ENCODE assay signal across 9 mouse cellular contexts in genomic region chr10:119691358-119692083, GRCm38 (mm10).
DNase-seq lines count a peak whose midpoint lies in the region; ATAC-seq and TF ChIP-seq lines count a peak whose summit lies in the region.
"Had no signal": no experiment of that assay in that cellular context is flagged by ENCODE, and none has a peak within 500 bp of the region (broad histone marks: within the 10 kb centered on the region; RNA-seq: fewer than 3 reads in every experiment).

No protein-coding gene starts in this region.

- WGBS in heart, embryonic 13.5 days: 3% methylated on average over 16 of the region's 16 CpGs
- 4% methylated on average over 16 of the region's 16 CpGs for WGBS in embryonic facial prominence, embryonic 11.5 days
- WGBS in hindbrain, postnatal 0 days: 1% methylated on average over 16 of the region's 16 CpGs
- WGBS in neural tube, embryonic 15.5 days: 2% methylated on average over 16 of the region's 16 CpGs

- peak overlapping the region; percentile 82 for H3K4me2 ChIP-seq in heart, embryonic 13.5 days
- H3K4me2 ChIP-seq in embryonic facial prominence, embryonic 11.5 days (ENCODE audit: low read depth, low read length): peak overlapping the region; percentile 28
- H3K4me2 ChIP-seq in hindbrain, postnatal 0 days (ENCODE audit: low read depth, low read length): peak overlapping the region; percentile 89
- H3K4me2 ChIP-seq in neural tube, embryonic 15.5 days: peak overlapping the region; percentile 89

- peaks cover 16% of the 10 kb centered on the region for H3K4me1 ChIP-seq in heart, embryonic 13.5 days
- H3K4me1 ChIP-seq in embryonic facial prominence, embryonic 11.5 days (ENCODE audit: control insufficient read depth, insufficient read depth, low read length): no peaks in the 10 kb centered on the region
- H3K4me1 ChIP-seq in hindbrain, postnatal 0 days (ENCODE audit: insufficient read depth, low read length): 0 out of 2 replicates have a peak, but pooled peaks cover 9% of the 10 kb centered on the region
- H3K4me1 ChIP-seq in neural tube, embryonic 15.5 days: peaks cover 44% of the 10 kb centered on the region
- H3K4me1 ChIP-seq: megakaryocyte, embryonic 14.5 days had no signal

- H3K4me3 ChIP-seq in heart, embryonic 13.5 days: peak overlapping the region; percentile 52
- H3K4me3 ChIP-seq in embryonic facial prominence, embryonic 11.5 days (ENCODE audit: low read depth, low read length): peak overlapping the region; percentile 18
- peak overlapping the region; percentile 44 for H3K4me3 ChIP-seq in hindbrain, postnatal 0 days (ENCODE audit: low read length)
- H3K4me3 ChIP-seq in neural tube, embryonic 15.5 days (replicated peaks): peak overlapping the region; percentile 47
- H3K4me3 ChIP-seq: megakaryocyte, embryonic 14.5 days had no signal

- no peak for ATAC-seq in heart, embryonic 13.5 days (ENCODE audit: extremely low read depth, insufficient number of reproducible peaks, low FRiP score, low TSS enrichment)
- ATAC-seq in embryonic facial prominence, embryonic 11.5 days (replicated peaks; ENCODE audit: insufficient number of reproducible peaks, low FRiP score, low TSS enrichment, low read depth): no peak
- peak; percentile 91 for ATAC-seq in hindbrain, postnatal 0 days
- peak; percentile 80 for ATAC-seq in neural tube, embryonic 15.5 days (ENCODE audit: low FRiP score)

- H3K27ac ChIP-seq in heart, embryonic 13.5 days (replicated peaks): no peak overlapping the region
- H3K27ac ChIP-seq in embryonic facial prominence, embryonic 11.5 days (replicated peaks; ENCODE audit: low read depth, low read length): no peak overlapping the region
- H3K27ac ChIP-seq in hindbrain, postnatal 0 days: no peak overlapping the region; the same call in 1 of the 2 replicates
- H3K27ac ChIP-seq in neural tube, embryonic 15.5 days (replicated peaks): peak overlapping the region; percentile 81

- no peak for DNase-seq in heart, postnatal 14 days
- DNase-seq in embryonic facial prominence, embryonic 11.5 days (ENCODE audit: low spot score): peak; percentile 59
- DNase-seq in hindbrain, postnatal 0 days (ENCODE audit: low spot score): peak; percentile 73
- peak; percentile 59 to 63 for DNase-seq in left cerebral cortex, postnatal 25 days (ENCODE audit: low spot score in 2 of 2)
- no peak for DNase-seq in urinary bladder, postnatal 14 days (ENCODE audit: low spot score)
- DNase-seq in lung, postnatal 14 days: no peak

- TF ChIP-seq CTCF in hindbrain, postnatal 0 days (IDR thresholded peaks at IDR 0.05; ENCODE audit: low read depth): no peak

- H3K27me3 ChIP-seq in heart, embryonic 13.5 days (replicated peaks): peaks cover 31% of the 10 kb centered on the region
- no peaks in the 10 kb centered on the region for H3K27me3 ChIP-seq in embryonic facial prominence, embryonic 11.5 days (ENCODE audit: control insufficient read depth, insufficient read depth, low read length)
- H3K27me3 ChIP-seq in hindbrain, postnatal 0 days (ENCODE audit: insufficient read depth, low read length): no peaks in the 10 kb centered on the region
- H3K27me3 ChIP-seq in neural tube, embryonic 15.5 days (replicated peaks): no peaks in the 10 kb centered on the region

- intact Hi-C loops in heart, postnatal 14 days (cut with DNase I): no loop called here
- intact Hi-C loops in left cerebral cortex, postnatal 25 days (cut with DNase I): no loop called here

- peak overlapping the region; percentile 61 for H3K9ac ChIP-seq in heart, embryonic 13.5 days
- no peak overlapping the region for H3K9ac ChIP-seq in embryonic facial prominence, embryonic 11.5 days (replicated peaks; ENCODE audit: low read length)
- peak overlapping the region; percentile 31; the same call in 1 of the 2 replicates for H3K9ac ChIP-seq in hindbrain, postnatal 0 days (replicated peaks; ENCODE audit: low read length)
- H3K9ac ChIP-seq in neural tube, embryonic 15.5 days (replicated peaks): peak overlapping the region; percentile 41

- H3K36me3 ChIP-seq in heart, embryonic 13.5 days: no peaks in the 10 kb centered on the region
- no peaks in the 10 kb centered on the region for H3K36me3 ChIP-seq in embryonic facial prominence, embryonic 11.5 days (replicated peaks; ENCODE audit: control insufficient read depth, insufficient read depth, low read depth, low read length)
- H3K36me3 ChIP-seq in hindbrain, postnatal 0 days (ENCODE audit: insufficient read depth, low read length): no peaks in the 10 kb centered on the region
- H3K36me3 ChIP-seq in neural tube, embryonic 15.5 days: no peaks in the 10 kb centered on the region

- H3K9me3 ChIP-seq in heart, embryonic 13.5 days: no peaks in the 10 kb centered on the region
- H3K9me3 ChIP-seq in embryonic facial prominence, embryonic 11.5 days (replicated peaks; ENCODE audit: control insufficient read depth, low read length): no peaks in the 10 kb centered on the region
- no peaks in the 10 kb centered on the region for H3K9me3 ChIP-seq in hindbrain, postnatal 0 days (ENCODE audit: low read length)
- no peaks in the 10 kb centered on the region for H3K9me3 ChIP-seq in neural tube, embryonic 15.5 days (replicated peaks)

Comparison
In these comparisons a context has a peak if more than half of its experiments do, and no peak if none do; other contexts are left out.
1. ATAC-seq: peak in hindbrain, postnatal 0 days (single experiment) and neural tube, embryonic 15.5 days (single experiment); none in heart, embryonic 13.5 days (single experiment) and embryonic facial prominence, embryonic 11.5 days (single experiment).
2. H3K4me2 ChIP-seq: peak in every context shown above with its lines; median percentile 89 in hindbrain, postnatal 0 days; 89 in neural tube, embryonic 15.5 days; 82 in heart, embryonic 13.5 days; 28 in embryonic facial prominence, embryonic 11.5 days.
3. DNase-seq: peak in embryonic facial prominence, embryonic 11.5 days (single experiment), hindbrain, postnatal 0 days (single experiment) and left cerebral cortex, postnatal 25 days (2 of 2); none in heart, postnatal 14 days (0 of 2), urinary bladder, postnatal 14 days (single experiment) and lung, postnatal 14 days (single experiment).
4. Peak in every context shown above with its lines, with median percentiles within 50 percentile points of each other: H3K4me3 ChIP-seq.